Mouse (Mus musculus) gastrocnemius, adult 18-20 months (tissue): ENCODE measurements at regions not wholly inside any gene's neighbourhood (a gene's known extent, or its start where the extent isn't known, plus 50 kb on each side); places are given as distances from the start of the nearest gene placed in this dataset.
A peak's percentile ranks its signal among the peaks of the same experiment; 100 is the strongest.

Experiments used
- DNase-seq: peaks from one replicate; pipeline ENCODE4 v3.0.0; 2021; ENCODE audit warnings: low spot score

DNA sequence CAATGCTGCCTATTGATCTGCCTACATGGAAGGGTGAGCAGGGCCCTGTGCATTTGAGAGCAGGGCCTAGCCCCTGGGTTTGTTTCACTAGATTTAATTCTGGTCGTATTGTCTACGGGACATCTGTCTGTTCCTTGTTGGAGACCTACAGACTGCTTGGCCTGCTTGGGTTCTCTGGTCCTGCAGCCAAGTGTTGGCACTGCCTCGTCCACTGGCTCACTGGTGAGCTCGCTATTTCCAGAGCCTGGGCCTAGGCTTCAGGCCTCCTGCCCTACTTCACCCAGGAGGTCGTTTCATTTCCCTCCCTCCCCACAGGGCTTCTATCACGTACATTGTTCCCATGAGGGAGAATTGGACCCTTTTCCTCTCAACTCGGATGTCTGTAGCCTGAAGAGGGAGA lies 62.2 kb upstream of the Blcap start:
- DNase-seq: peak; percentile 9

- DNase-seq: peak; percentile 85
These were observed 64.6 kb upstream of the Blcap start for GRCm38 (mm10) chr2:157635670-157636069.

DNA sequence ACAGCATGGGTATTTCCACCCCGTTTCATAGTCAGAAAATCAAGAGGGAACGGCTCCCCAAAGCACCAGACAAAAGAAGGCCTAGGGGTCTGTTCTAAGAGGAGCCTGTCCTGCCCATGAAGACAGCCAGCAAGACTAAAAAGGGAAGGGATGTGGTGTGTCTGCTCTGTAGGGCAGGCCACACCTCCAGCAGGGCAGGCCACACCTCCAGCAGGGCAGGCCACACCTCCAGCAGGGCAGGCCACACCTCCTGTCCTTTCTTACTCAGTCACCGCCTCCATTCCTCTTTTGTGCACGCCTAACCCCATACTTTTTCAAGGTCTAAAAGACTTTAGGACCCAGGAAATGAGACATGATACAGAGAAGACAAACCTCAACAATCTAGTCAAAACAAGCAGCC lies 69.8 kb upstream of the Blcap start:
- no peak for DNase-seq

GRCm38 (mm10) chr2:157663584-157664375 lies 73.4 kb upstream of the Ctnnbl1 start:
- no peak for DNase-seq

DNA sequence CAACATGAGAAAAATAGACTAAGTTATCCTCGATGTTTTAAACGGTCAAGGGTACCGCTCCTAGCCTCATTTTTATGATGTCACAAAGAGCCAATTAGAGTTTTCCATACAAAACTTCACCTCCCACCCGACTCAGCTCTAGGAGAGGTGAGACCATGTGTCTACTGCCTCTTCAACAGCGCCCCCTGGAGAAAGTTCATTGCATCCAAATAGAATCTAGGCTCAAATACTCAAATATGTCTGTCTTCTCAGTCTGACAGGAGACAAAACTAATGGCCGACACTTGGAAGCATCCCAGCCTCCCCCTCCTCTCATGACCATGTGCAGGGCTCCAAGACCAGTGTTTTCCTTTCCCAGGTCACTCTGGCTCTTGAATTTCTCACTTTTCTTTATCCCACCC lies 72.7 kb upstream of the Ctnnbl1 start:
- DNase-seq: no peak

- DNase-seq: no peak
These were observed 67.0 kb upstream of the Ctnnbl1 start for GRCm38 (mm10) chr2:157670191-157670590.

DNA sequence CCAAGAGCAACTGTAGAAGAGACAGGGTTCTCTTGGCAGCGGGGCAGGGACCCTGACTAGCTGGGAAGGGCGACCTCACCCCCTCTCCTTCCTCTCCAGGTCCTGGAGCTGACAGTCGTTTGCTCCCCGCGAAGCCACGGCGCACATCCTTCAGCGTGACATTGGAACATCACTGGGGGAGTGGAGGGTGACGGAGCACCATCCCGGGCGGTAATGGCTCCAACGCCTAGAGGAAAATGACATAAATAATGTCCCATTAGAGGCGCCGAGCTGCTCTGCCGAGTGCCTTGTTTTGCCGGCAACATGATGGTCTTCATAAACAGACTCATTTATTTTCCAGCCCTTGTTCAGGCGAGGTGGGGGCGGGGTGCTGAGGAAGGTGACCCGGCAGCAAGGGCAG lies 62.3 kb upstream of the Ctnnbl1 start:
- DNase-seq: no peak

GRCm38 (mm10) chr2:157676396-157677176 lies 60.6 kb upstream of the Ctnnbl1 start:
- no peak for DNase-seq

DNA sequence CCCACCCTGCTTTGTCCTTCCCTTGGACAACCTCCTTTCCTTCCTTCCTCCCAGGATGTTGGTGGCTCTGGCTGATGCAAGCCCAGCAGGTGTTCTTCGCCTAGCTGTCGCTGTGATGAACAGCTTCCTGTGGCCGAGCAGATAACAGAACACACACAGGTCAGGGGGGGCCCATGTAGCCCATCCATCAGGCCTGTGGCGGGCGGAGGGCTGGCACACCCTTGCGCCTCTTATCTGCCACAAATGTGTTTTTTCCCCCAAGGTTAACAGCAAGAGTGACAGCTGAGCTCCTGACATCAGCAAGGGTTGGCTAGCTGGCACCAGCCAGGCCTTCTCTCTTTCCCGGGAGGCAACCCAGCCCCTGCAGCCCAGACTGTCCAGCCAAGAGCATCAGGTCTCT lies 59.9 kb upstream of the Ctnnbl1 start:
- DNase-seq: no peak

- DNase-seq: no peak
These were observed 55.3 kb upstream of the Ctnnbl1 start for GRCm38 (mm10) chr2:157681931-157682330.
